13 mouse cellular contexts compared by ENCODE assay signal in the genomic region with DNA sequence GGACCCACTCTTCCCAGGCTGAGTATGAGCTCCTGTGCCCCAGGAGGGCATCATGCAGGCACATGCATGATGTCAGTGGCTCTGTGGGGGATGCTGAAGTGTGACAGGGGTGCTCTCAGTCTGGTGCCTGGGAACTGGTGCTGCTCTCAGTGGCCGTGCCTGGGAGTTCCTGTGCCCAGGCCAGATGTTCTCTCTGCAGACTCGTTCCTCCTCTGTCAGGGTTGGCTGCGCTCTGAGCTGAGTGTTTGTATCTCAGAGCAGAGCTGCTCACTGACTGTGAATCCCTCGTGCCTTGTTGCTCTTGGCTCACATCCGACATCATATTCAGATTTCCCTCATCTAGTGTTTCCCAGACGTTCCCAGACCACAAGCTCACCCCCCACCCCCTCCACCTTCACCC.
DNase-seq lines count a peak whose midpoint lies in the region; ATAC-seq and TF ChIP-seq lines count a peak whose summit lies in the region.
"Had no signal": no experiment of that assay in that cellular context is flagged by ENCODE, and none has a peak within 500 bp of the region (broad histone marks: within the 10 kb centered on the region; RNA-seq: fewer than 3 reads in every experiment).

No protein-coding gene starts in this region.

- 0 out of 2 replicates have a peak, but pooled peaks have one; percentile 6 for TF ChIP-seq CTCF in kidney, postnatal 0 days (IDR thresholded peaks at IDR 0.05; ENCODE audit: low read depth)
- TF ChIP-seq CTCF in liver, postnatal 0 days (IDR thresholded peaks at IDR 0.05; ENCODE audit: low read depth): no peak

- 50% methylated on average over 6 of the region's 6 CpGs for WGBS in heart, embryonic 10.5 days
- WGBS in neural tube, embryonic 13.5 days: 34% methylated on average over 6 of the region's 6 CpGs
- WGBS in kidney, postnatal 0 days: 41% methylated on average over 6 of the region's 6 CpGs
- WGBS in liver, postnatal 0 days (ENCODE audit: insufficient replicate concordance): 44% methylated on average over 6 of the region's 6 CpGs
- WGBS in intestine, embryonic 16.5 days: 49% methylated on average over 6 of the region's 6 CpGs

- H3K27me3 ChIP-seq in heart, embryonic 10.5 days (ENCODE audit: insufficient read depth, poor library complexity, severe bottlenecking): no peaks in the 10 kb centered on the region
- H3K27me3 ChIP-seq in neural tube, embryonic 13.5 days: no peaks in the 10 kb centered on the region
- no peaks in the 10 kb centered on the region for H3K27me3 ChIP-seq in kidney, postnatal 0 days (ENCODE audit: insufficient read depth, low read length)
- H3K27me3 ChIP-seq in liver, postnatal 0 days (ENCODE audit: insufficient read depth, low read length): no peaks in the 10 kb centered on the region
- no peaks in the 10 kb centered on the region for H3K27me3 ChIP-seq in intestine, embryonic 16.5 days (replicated peaks; ENCODE audit: control insufficient read depth, insufficient read depth, low read length)
- H3K27me3 ChIP-seq: liver, embryonic 15.5 days had no signal

- peak; percentile 4 to 11 for DNase-seq in heart, postnatal 10 days
- no peak for DNase-seq in heart, embryonic 10.5 days (ENCODE audit: low spot score)
- DNase-seq in neural tube, embryonic 10.5 days (ENCODE audit: extremely low spot score, low spot score): no peak
- peak; percentile 17 for DNase-seq in kidney, postnatal 0 days (ENCODE audit: low spot score)
- DNase-seq in thymus, postnatal 25 days: peak; percentile 28
- DNase-seq in liver, postnatal 0 days: no peak
- DNase-seq: cerebellum, postnatal 36 days; gastrocnemius, postnatal 14 days had no signal

- H3K9me3 ChIP-seq in heart, embryonic 10.5 days: no peaks in the 10 kb centered on the region
- H3K9me3 ChIP-seq in neural tube, embryonic 13.5 days: no peaks in the 10 kb centered on the region
- H3K9me3 ChIP-seq in kidney, postnatal 0 days (replicated peaks; ENCODE audit: low read length): no peaks in the 10 kb centered on the region
- no peaks in the 10 kb centered on the region for H3K9me3 ChIP-seq in liver, postnatal 0 days (ENCODE audit: low read length)
- no peaks in the 10 kb centered on the region for H3K9me3 ChIP-seq in intestine, embryonic 16.5 days (ENCODE audit: control insufficient read depth, low read length)
- H3K9me3 ChIP-seq: heart, embryonic 15.5 days; liver, embryonic 15.5 days had no signal

- peaks cover 17% of the 10 kb centered on the region for H3K4me1 ChIP-seq in heart, embryonic 10.5 days
- peaks cover 12% of the 10 kb centered on the region; the same call in 1 of the 2 replicates for H3K4me1 ChIP-seq in neural tube, embryonic 13.5 days (replicated peaks)
- H3K4me1 ChIP-seq in kidney, postnatal 0 days (replicated peaks; ENCODE audit: insufficient read depth, low read length): no peaks in the 10 kb centered on the region
- H3K4me1 ChIP-seq in liver, postnatal 0 days (ENCODE audit: insufficient read depth): no peaks in the 10 kb centered on the region
- no peaks in the 10 kb centered on the region for H3K4me1 ChIP-seq in intestine, embryonic 16.5 days (ENCODE audit: control insufficient read depth, insufficient read depth, low read length)
- H3K4me1 ChIP-seq: liver, embryonic 15.5 days; megakaryocyte, embryonic 14.5 days had no signal

- H3K4me3 ChIP-seq in heart, embryonic 10.5 days: no peak overlapping the region
- no peak overlapping the region for H3K4me3 ChIP-seq in neural tube, embryonic 13.5 days
- H3K4me3 ChIP-seq in kidney, postnatal 0 days (replicated peaks; ENCODE audit: low read depth, low read length): no peak overlapping the region
- H3K4me3 ChIP-seq in liver, postnatal 0 days (ENCODE audit: low read depth, low read length): no peak overlapping the region
- no peak overlapping the region for H3K4me3 ChIP-seq in intestine, embryonic 16.5 days (ENCODE audit: low read length)
- H3K4me3 ChIP-seq: heart, embryonic 15.5 days; liver, embryonic 15.5 days; megakaryocyte, embryonic 14.5 days had no signal

- peak; percentile 66 for ATAC-seq in neural tube, embryonic 13.5 days (ENCODE audit: low read depth)
- ATAC-seq in kidney, postnatal 0 days (replicated peaks; ENCODE audit: low FRiP score, low read depth): peak; percentile 59; the same call in 1 of the 2 replicates
- ATAC-seq in liver, postnatal 0 days: no peak
- ATAC-seq in intestine, embryonic 16.5 days: no peak

- H3K4me2 ChIP-seq in neural tube, embryonic 13.5 days: no peak overlapping the region
- H3K4me2 ChIP-seq in kidney, postnatal 0 days (ENCODE audit: low read length): no peak overlapping the region
- H3K4me2 ChIP-seq in liver, postnatal 0 days (ENCODE audit: low read depth, low read length): no peak overlapping the region
- no peak overlapping the region for H3K4me2 ChIP-seq in intestine, embryonic 16.5 days (ENCODE audit: low read depth, low read length)
- H3K4me2 ChIP-seq: heart, embryonic 15.5 days; liver, embryonic 15.5 days had no signal

- no peaks in the 10 kb centered on the region for H3K36me3 ChIP-seq in heart, embryonic 10.5 days
- no peaks in the 10 kb centered on the region for H3K36me3 ChIP-seq in neural tube, embryonic 13.5 days
- no peaks in the 10 kb centered on the region for H3K36me3 ChIP-seq in kidney, postnatal 0 days (ENCODE audit: insufficient read depth, low read length)
- no peaks in the 10 kb centered on the region for H3K36me3 ChIP-seq in liver, postnatal 0 days (replicated peaks; ENCODE audit: insufficient read depth, low read length)
- no peaks in the 10 kb centered on the region for H3K36me3 ChIP-seq in intestine, embryonic 16.5 days (ENCODE audit: control insufficient read depth, insufficient read depth, low read length)
- H3K36me3 ChIP-seq: heart, embryonic 15.5 days; liver, embryonic 15.5 days had no signal

- intact Hi-C loops in heart, postnatal 10 days (cut with DNase I): no loop called here

- no peak overlapping the region for H3K9ac ChIP-seq in neural tube, embryonic 13.5 days
- H3K9ac ChIP-seq in kidney, postnatal 0 days (ENCODE audit: low read depth, low read length): no peak overlapping the region
- H3K9ac ChIP-seq in liver, postnatal 0 days (replicated peaks): no peak overlapping the region
- H3K9ac ChIP-seq in intestine, embryonic 16.5 days (ENCODE audit: low read depth, low read length): no peak overlapping the region
- H3K9ac ChIP-seq: heart, embryonic 15.5 days; liver, embryonic 15.5 days had no signal

- TF ChIP-seq EP300 in liver, postnatal 0 days (IDR thresholded peaks at IDR 0.05; ENCODE audit: low read depth): no peak

- H3K27ac ChIP-seq in heart, embryonic 10.5 days: no peak overlapping the region
- H3K27ac ChIP-seq in neural tube, embryonic 13.5 days (replicated peaks): no peak overlapping the region; the same call in 1 of the 2 replicates
- no peak overlapping the region for H3K27ac ChIP-seq in kidney, postnatal 0 days
- H3K27ac ChIP-seq in liver, postnatal 0 days (ENCODE audit: low read depth): no peak overlapping the region
- H3K27ac ChIP-seq in intestine, embryonic 16.5 days (ENCODE audit: low read length): no peak overlapping the region
- H3K27ac ChIP-seq: heart, embryonic 15.5 days; liver, embryonic 15.5 days had no signal

Comparison
In these comparisons a context has a peak if more than half of its experiments do, and no peak if none do; other contexts are left out.
1. DNase-seq: peak in heart, postnatal 10 days (2 of 2), kidney, postnatal 0 days (single experiment) and thymus, postnatal 25 days (single experiment); none in heart, embryonic 10.5 days (single experiment), neural tube, embryonic 10.5 days (single experiment) and liver, postnatal 0 days (single experiment).
2. ATAC-seq: peak in neural tube, embryonic 13.5 days (single experiment) and kidney, postnatal 0 days (single experiment); none in liver, postnatal 0 days (single experiment) and intestine, embryonic 16.5 days (single experiment).